Mouse (Mus musculus) c-Kit-negative CD71-positive TER-119-positive erythroid progenitor cells, embryonic 14.5 days (primary cell): ENCODE data around the gene Tceanc2.

Source experiments
- DNase-seq: peaks from one replicate; pipeline ENCODE4 v3.0.0-alpha.2; 2013; ENCODE audit warnings: low read depth, low spot score

The Tceanc2 gene

DNA sequence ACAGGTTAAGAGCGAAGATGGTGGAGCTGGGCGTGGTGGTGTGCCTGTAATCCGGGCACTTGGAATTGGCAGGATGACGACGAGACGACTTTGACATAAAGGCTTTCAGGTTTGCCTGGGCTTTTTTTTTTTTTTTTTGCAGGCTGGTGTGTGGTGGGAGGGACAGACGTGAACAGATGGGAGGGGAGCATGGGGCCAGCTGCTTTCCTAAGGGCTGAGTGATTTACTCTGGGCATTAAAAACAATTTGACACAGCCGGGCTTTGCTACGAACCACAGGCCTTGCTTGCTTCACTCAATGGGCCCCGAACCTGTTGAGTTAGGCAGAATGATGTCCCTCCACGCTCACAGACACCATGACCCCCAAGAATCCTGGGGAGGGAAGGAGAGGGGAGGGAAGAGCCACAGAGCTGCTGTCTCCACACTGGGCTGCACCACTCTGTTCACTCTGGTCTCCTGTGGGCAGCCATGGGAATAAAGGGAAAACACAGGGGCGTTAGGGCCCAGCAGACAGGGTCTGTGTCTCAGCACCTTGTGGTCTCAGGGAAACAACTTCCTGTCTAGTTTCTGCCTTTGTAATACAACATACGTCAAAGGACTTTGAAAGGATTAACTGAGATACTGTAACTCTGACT is 51.9 kb downstream of the Tceanc2 start:
- no peak for DNase-seq

GRCm38 (mm10) chr4:107126389-107126788 is 52.5 kb downstream of the Tceanc2 start:
- no peak for DNase-seq

DNA sequence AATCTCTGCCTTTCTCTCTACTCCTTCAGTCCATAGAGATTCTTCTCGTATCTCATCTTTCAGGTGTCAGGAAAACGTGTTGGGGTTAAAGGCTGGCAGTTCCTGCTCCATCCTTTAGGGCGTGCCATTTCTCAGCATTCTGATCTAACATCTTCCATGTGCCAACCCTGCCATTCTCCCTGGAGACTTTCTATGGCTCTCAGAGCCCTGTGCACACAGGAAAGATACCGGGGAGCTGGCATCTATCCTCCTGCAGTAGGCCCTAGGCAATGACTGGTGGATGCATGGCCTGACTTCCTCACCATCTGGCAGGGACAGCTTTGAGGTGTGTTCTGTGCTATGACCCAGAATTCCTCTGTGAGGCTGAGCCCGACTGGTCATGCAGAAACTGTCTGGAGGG is 53.8 kb downstream of the Tceanc2 start:
- DNase-seq = no peak

GRCm38 (mm10) chr4:107124376-107124775 is 54.5 kb downstream of the Tceanc2 start:
- DNase-seq = no peak

- no peak for DNase-seq
These were observed 57.6 kb downstream of the Tceanc2 start for GRCm38 (mm10) chr4:107121165-107121943.

GRCm38 (mm10) chr4:107120676-107121075 is 58.2 kb downstream of the Tceanc2 start:
- no peak for DNase-seq

- DNase-seq = no peak
These were observed 59.9 kb downstream of the Tceanc2 start for GRCm38 (mm10) chr4:107119056-107119455.

DNA sequence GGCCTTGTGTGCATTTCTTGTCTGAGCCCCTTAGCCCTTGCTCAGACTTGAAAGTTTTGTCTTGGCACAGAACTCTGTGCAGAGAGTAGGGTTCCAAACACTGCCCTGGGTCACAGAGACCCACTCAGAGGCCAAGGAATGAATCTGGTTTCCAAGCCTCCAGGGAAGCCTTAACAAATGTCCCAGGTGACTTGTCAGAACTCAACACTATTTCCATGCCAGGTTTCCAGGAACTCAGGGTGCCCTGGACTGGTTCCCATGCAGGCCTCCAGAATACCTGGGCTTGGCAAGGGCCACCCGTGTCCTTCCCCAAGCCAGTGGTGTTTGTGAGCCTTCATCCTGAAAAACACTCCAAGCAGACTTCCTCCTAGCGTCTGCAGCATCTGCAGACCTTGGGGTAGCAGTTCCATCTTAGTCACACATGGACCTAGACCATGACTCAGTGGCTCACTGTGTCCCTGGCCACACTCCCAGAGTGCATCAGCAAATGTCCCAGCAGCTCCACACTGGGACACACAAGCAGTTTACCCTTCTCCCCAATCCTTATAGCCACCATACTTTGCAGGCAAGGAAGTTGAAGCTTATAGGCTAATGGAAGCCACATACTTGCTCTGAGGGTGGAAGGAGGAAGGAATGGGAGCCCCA is 61.1 kb downstream of the Tceanc2 start:
- no peak for DNase-seq

GRCm38 (mm10) chr4:107114278-107114677 is 64.6 kb downstream of the Tceanc2 start:
- DNase-seq = no peak

GRCm38 (mm10) chr4:107109181-107109580 is 69.7 kb downstream of the Tceanc2 start:
- peak; percentile 25 for DNase-seq

- no peak for DNase-seq
These were observed 70.6 kb downstream of the Tceanc2 start for GRCm38 (mm10) chr4:107108291-107108731.

DNA sequence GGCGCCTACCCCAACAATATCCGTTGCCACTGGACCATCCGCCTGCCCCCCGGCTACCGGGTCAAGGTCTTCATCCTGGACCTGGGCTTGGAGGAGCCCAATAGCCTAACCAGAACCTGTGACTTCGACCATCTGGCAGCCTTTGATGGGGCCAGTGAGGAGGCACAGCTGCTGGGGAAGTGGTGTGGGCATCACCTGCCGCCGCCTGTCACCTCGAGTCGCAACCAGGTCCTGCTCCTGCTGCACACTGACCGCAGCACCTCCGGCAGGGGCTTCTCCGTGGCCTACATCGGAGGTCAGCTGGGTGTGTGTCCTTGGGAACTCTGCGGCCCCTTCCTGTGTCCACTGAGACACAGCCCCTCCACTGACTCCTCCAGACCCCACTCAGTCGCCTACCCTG is 72.1 kb downstream of the Tceanc2 start:
- DNase-seq = no peak

DNA sequence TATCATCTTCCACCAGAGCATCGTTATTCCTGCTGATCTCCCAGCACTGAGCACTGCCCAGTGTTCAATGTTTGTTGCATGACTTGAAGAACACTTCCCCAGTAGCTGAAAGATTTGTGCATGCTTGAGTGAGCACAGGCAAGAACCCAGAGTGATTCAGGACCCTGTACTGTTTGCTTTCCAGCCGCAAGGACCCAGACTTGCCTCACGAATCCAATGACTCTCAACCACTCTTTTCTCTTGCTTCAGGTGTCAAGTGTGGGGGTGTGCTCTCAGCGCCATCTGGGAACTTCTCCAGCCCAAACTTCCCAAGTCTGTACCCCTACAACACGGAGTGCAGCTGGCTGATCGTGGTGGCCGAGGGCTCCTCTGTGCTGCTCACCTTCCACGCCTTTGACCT is 76.7 kb downstream of the Tceanc2 start:
- DNase-seq = no peak

DNA sequence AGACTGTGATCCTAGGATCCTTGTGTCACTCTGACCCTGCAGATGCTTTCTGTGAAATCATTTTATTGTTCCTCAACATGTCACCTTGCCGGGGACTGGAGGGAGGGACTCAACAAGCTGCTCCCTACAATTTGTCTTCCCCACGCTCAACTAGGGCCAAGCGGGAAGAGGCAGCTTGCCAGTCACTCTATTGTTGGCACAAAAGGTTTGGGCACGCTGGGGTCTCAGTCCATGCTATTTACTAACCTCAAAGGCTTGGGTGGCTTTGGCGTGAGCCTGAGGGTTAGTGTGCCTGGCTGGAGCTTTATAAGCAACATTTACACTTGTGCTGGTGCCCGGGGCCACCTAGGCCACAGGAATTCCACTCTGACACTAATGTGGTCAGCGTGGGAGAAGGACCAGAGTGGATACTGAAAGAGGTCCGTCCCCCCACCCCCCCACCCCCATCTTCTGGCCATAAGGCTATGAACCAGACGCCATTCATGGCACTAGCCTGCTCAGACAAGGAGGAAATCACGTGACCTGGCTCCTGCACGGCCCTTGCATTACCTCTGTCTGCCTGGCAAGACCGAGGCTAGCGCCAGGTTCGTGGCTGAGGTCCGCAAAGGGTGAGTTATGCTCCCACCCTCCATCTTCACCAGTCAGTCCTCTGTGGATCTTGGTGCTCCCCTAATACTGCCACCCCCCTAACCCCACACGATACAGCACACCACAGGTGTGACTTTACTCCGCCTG is 80.0 kb downstream of the Tceanc2 start:
- no peak for DNase-seq

- DNase-seq = no peak
These were observed 80.5 kb downstream of the Tceanc2 start for GRCm38 (mm10) chr4:107098375-107098774.

DNA sequence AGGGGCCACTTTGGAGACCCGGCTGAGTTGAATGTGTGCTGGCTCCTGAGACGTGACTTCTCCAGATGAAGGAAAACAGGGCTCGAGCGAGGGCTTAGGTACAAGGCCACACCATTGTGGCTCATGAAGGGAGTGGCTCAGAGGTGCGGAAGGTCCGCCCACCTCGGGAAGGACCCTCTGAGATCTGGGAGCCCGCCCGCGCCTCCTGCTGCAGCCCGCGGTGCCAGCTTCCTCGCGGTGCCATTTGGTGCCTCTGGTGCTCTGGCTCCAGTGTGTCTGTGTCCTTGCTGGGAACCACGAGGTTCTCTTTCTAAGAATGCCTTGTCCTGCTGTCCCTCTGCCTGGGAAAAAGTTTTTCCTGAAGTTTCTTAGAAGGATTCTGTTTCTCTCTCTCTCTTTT is 81.0 kb downstream of the Tceanc2 start:
- no peak for DNase-seq

GRCm38 (mm10) chr4:107096841-107097373 is 82.0 kb downstream of the Tceanc2 start, which contains the start of gene Cdcp2:
TSS of gene Cdcp2 (plus strand) at chr4:107096891.
- no peak for DNase-seq

GRCm38 (mm10) chr4:107096043-107096442 is 82.9 kb downstream of the Tceanc2 start:
- no peak for DNase-seq

DNA sequence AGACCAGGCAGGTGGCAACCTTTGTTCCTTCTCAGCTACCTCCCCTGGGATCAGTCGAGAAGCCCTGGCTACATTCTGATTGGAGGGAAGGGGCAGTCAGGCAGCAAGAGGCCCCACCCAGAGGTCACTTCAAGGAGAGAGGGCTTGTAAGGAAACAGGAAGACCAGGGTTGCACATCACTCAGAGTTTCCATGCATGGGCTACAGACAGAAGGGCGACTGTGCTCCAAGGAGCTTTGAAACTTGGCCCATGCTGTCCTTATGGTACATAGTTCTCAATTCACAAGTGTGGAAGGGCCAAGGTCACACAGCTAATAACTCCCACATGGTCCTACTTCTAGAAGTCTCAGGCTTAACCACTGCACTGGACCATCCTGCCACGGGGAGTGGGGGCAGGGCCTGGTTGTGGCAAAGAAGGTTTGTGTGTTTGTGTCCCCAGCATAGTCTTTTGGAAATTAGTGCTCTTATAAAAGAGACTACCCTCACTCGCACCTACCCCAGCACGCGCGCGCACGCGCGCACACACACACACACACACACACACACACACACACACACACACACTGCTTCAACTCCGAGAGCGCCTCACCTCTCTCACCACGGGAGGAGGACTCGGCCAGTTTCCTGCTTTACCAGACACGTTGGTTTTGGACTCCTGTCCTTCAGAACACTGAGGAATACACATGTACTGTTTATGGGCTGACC is 84.3 kb downstream of the Tceanc2 start:
- no peak for DNase-seq

- no peak for DNase-seq
These were observed 87.2 kb downstream of the Tceanc2 start for GRCm38 (mm10) chr4:107091696-107092095.

GRCm38 (mm10) chr4:107084858-107085257 is 94.1 kb downstream of the Tceanc2 start:
- DNase-seq = no peak
